Mouse (Mus musculus) CD4-positive, CD25-positive, alpha-beta regulatory T cell (primary cell): ENCODE measurements around the gene Nr5a2. TPM values are rescaled to one million over a fixed set of nuclear protein-coding genes. Genes with fewer than 3 reads are reported as not detected.

Experiments used
- polyA plus RNA-seq: library from polyadenylated mRNA; unstranded; fragments of 100-300 nt; shearing (Covaris generic); gene quantifications from one replicate; pipeline ENCODE4 v1.2.1, GENCODE M21; 2017

The Nr5a2 gene
- not detected for polyA plus RNA-seq

DNA sequence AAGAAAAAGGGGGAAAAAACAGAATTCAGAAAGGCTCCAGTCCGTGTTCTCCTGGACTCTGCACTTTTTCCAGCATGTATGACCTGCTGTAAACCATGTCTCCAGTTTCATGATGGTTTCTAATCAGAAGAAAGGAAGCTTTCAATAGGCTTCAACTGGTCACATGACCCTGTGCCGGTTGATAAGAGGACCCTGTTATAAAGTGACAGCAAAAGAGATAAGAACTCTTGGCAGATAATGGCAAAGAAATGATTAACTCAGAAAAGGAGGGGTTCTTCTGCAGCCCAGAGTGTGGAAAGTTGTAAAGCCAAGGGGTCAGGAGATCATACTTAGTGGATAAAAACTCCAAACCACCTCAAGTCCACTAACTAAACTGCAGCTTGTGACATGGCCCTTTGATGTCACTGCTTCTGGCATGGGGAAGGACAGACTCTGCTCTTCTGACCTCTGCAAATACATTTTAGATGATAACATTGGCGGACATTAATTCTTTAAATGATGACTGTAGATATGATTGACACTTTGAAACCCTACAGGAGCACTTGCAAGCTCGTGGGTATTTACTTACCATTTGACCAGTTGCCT, at the start of gene Nr5a2:
Gene Nr5a2 (minus strand): TSS at position 21 of the 585 bp plus-strand sequence.

